Mouse (Mus musculus) Muller cell, postnatal 12 days (primary cell): ENCODE data around the gene Itpkb.
A peak's percentile ranks its signal among the peaks of the same experiment; 100 is the strongest.
"Not testable (repeated sequence)": the region's sequence is repeated elsewhere in the genome, so short reads cannot be mapped to it uniquely, and the experiment has no call there.

ENCODE experiments used
- DNase-seq: peaks from one replicate; pipeline ENCODE4 v3.0.0-alpha.2; 2015; ENCODE audit errors: inconsistent ontology term

The Itpkb gene

GRCm38 (mm10) chr1:180368112-180368511 lies 37.8 kb downstream of the Itpkb start:
- DNase-seq = no peak

- no peak for DNase-seq
Observed at GRCm38 (mm10) chr1:180368646-180369045, 38.4 kb downstream of the Itpkb start.

DNA sequence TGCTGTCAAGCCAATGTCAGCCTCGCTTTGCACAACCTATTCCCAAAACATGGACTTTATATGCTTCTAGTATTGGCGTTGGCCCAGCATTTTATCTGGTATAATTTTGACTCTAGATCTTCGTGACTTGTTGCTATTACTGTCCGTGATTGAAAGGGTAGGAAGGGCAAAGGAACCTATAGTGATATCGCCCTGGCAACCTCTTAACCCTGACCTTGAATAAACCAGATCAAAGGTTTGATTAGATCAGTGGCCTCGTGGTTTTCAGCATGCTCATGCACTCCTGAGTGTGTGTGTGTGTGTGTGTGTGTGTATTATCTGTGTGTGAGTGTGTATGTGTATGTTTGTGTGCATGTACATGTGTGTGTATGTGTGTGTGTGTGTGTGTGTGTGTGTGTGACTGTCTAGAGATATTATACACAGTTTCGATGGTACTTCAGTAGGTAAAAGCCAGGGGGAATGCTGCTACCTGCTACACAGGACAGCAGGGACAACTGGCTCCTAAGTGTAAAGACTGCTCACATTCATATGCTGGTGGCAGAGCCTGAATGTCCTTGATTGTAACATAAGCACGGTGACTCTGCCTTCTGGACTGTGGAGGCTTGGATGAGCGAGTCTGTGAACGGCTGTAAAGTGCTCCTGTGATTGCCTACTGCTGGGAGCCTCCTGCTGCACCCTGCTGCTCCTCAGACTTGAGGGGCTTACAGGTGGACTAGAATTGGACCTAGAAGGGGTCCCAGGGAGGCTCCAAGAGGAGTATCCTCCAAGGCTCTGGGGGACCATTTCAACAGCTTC lies 40.8 kb downstream of the Itpkb start:
- no peak for DNase-seq

DNA sequence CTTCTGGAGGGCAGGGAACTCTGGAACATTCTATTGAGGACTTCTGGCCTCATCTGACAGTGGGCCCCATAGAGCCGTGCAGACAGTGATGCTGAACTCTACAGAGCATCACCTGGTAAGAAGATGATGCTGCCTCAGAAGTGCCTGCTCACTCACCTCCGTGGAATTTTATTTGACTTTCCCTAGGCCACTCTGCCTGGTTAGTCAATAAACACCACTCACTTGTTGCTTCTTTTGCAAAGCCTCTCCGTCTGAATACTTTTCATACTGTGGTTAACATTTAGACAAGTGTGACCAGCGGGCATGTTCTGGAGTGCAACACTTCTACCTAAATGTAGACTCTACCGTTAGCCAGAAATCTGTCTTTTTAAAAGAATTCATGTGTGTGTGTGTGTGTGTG lies 42.0 kb downstream of the Itpkb start:
- DNase-seq = not testable (repeated sequence)

- no peak for DNase-seq
Observed at GRCm38 (mm10) chr1:180376598-180376997, 46.3 kb downstream of the Itpkb start.

DNA sequence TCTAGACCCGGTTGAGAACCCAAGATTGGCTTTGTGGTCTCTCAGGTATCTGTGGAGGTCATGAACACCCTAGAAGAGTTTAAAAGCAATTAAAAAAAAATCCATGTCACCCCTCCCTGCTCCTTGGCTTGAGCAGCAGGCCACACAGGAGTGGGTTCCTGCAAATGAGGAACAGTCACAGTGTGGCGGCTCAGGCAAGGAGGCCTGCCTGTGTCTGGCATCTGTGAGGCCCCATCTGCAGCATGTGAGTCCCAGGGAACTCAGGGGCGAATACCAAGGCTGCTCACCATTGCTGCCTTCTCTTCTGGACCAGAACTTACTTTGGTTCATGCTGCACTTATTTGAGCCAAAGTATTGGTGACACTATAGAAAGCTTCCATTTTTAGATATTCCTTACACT lies 49.3 kb downstream of the Itpkb start:
- DNase-seq = no peak

GRCm38 (mm10) chr1:180382358-180382757 lies 52.1 kb downstream of the Itpkb start:
- DNase-seq = peak; percentile 60

DNA sequence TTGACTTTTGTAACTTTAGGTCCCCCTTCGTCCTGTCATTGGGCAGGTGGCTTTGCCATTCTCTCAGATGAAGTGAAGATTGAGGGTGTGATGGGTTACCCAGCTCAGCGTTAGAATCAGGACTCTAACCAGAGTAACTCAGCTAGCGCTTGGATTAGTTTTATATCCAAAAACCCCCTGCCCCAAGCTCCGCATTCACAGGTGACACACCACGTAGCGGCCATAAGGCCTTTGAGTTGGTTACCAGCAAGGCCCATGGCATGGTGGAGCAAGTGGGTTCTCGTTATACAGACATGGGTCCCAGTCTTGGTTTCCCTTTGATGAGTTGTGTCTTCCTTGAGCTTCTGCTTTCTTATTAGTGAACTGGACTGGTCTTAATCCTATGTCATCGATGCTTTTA lies 53.6 kb downstream of the Itpkb start:
- DNase-seq = no peak

DNA sequence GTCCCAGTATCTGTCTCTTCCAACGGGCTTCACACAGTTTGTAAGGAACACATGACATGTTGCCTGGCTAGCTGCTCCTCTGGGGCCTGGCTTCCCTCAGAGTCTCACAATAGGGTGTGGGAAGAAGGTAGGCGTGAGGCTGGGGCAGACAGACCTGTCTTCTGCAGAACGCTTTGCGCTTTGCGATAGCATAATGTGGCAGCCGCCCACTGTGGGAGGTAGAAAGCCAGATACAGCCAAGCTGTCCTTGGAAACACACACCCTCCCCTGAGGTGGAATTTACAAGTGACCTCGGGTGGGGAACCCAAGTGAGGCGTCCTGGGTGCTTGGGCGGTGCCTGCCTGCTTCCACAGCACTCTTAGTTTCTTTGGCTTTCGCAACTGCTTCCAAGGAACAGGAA lies 54.2 kb downstream of the Itpkb start:
- no peak for DNase-seq

DNA sequence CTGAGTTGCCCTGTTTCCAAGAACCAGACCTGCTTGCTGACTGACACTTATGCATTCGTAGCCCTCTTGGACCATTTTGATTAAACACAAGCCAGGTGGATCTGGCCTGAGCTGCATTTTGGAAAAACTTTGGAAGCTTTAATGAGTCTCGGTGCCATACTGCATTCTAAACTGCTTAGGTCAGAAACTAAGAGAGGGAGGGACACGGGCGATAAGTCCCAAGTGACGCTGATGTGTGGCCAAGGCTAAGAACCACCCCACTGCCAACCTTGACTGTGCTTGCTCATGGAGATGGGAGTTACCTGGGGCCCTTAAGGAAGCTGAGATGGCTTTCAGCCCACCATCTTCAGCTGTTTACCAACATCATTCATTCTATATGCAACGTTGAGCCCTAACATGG lies 55.0 kb downstream of the Itpkb start:
- no peak for DNase-seq

DNA sequence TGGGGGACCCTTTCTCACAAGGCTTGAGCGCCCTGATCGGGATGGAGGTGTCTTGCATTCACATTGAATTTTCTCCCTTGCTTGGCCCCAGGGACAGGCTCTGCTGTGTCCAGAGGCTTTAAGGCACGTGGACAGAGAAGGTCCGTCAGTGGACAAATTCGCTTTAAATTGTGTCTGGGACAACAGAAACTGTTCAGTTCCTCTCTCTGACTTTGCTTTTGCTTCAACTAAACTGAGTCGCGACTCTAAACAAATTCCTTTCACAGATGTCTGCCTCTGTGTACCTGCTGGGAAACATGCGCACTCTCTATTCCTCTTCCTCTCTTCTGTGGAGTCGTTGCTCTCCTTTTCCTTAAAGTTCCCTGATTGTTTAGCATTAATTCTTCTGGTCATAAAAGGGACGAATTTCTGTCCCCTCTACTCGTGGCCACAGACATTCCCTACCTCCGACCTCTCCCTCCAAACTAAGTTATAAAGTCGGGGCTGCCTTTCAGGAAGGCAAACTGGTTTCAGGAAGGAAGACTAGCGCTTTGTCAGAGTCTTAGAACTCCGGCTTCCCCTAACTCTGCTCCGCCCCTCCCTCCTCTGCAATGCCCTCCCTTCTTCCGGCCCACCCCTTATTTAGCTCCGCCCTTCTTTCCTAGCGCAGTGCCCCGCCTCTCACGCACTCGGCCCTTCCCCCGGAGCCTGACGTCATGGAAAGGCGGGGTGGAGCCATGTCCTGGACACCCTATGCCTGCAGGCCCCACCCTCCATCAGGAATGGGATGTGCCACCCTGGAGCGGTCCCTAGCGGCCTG lies 56.9 kb downstream of the Itpkb start:
- peak; percentile 100 for DNase-seq

GRCm38 (mm10) chr1:180387750-180388480 lies 57.6 kb downstream of the Itpkb start:
- DNase-seq = no peak

DNA sequence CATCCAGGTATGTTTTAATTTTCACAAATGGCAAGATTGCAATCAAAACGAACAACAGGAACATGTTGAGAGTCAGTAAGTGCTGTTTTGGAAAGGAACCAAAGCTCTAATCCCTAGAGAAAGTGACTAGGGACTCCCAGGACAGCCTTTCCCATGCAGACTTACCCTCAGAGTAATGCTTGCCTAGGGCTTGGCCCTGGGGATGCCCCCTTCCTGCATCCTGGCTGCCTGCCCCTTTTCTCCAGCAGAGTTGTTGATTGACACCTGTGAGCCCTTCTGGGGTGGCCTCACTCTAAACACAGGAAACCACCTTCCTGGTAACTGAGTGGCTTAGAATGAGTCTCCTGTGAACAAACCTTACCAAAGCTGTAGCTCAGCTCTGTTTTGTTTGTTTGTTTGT lies 58.2 kb downstream of the Itpkb start:
- no peak for DNase-seq

DNA sequence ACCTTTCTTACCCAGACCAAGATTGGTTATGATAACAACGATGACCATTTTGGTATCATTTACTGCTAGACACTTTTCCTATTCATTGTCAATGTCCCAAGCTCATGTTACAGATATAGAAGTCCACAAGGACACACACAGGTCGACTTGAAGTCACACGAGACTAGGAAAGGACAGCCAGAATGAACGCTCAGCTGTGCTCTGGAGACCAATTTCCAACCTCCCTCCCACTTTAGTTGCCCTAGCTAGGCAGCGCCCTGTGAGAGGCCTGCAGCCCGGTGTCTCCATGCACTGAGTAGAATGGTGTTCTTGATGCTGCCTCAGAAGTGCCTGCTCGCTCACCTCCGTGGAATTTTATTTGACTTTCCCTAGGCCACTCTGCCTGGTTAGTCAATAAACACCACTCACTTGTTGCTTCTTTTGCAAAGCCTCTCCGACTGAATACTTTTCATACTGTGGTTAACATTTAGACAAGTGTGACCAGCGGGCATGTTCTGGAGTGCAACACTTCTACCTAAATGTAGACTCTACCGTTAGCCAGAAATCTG lies 59.0 kb downstream of the Itpkb start:
- not testable (repeated sequence) for DNase-seq

GRCm38 (mm10) chr1:180390321-180390731 lies 60.0 kb downstream of the Itpkb start:
- DNase-seq = peak; percentile 43

DNA sequence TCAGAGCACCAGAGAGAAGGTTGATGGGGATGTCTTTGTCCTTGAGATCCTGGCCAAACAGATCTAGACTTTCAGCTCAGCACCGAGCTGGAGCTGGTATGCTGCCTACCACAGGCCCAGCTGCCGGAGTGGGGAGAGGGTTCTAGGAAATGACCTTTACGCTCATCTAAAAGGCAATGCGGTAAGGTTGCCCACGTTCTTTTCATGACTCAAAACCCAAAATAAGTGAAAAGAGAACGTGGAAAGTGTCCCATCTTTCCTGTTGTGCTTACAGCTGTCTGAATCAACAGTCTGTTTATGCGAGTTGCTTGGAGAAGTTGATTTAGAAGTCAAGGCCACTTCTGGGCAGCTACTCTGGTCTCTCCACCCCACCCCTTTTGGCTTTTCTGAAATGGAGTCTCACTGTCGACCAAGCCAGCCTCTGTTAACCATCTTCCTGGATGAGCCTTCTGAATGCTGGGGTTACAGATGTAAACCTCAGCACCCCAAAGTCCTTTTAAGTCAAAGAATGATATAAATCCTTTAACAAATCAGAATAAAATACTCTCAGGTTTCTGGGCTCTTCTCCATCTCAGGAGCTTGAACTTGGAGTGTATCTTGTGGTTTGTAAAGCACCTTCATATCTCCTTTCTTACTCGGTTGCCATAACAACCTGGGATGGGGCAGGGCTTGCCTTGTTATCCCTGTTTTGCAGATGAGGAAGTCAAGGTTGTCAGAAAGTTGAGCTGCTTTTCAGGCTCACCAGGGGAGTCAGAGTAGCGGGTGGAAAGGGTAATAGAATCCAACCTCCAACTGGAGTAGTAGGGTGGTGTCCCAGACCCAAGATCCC lies 60.7 kb downstream of the Itpkb start:
- DNase-seq = no peak

DNA sequence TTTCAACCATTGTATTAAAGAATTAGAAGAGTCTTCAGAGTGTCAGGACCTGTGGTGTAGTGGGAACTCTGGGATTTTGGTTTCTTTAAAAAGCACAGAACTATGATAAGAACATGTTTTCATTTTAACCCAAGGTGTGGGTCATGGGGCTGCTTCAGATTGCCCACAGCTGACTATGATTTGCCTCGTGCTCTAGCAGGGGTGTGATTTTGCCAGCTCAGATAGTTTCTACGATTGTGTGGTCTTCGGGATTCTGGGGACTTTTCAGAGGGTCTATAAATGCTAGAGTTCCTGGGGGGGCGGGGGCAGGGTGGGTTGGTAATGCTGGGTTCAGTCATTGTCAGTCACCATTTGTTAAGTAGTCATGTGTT lies 61.3 kb downstream of the Itpkb start:
- DNase-seq = no peak

- no peak for DNase-seq
Observed at GRCm38 (mm10) chr1:180392137-180392798, 62.0 kb downstream of the Itpkb start.

- DNase-seq = peak; percentile 46
Observed at GRCm38 (mm10) chr1:180393017-180393797, 62.9 kb downstream of the Itpkb start.

DNA sequence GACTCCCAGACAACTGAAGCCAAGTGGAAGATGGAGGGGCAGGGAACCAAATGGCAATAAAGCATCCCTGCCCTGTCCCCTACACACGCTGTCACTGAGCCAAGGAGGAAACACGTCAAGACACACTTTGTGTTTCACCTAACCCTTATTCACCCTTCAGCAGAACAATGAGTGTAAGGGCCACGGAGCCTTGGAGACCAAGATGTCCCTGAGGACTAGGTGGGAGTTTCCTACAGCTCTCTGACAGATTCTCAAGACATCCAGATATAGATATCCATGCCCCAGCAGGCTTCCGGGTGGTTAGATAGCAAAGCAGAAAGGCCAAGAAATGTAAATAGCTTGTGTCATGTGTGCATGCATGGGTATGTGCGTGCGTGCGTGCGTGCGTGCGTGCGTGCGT lies 63.6 kb downstream of the Itpkb start:
- no peak for DNase-seq
